Mouse (Mus musculus) lung, adult 2 months (tissue): ENCODE data around the gene Irf7. TPM values are rescaled to one million over a fixed set of nuclear protein-coding genes. Genes with fewer than 3 reads are reported as not detected.

Experiments
- DNase-seq: peaks from one replicate; pipeline ENCODE4 v3.0.0; 2022
- H3K4me1 ChIP-seq: fragments of 200-500 bp; 2 replicates; pipeline ENCODE4 v1.6.1; 2011; ENCODE audit warnings: low read length; ENCODE audit not compliant: control insufficient read depth, insufficient read depth
- H3K4me3 ChIP-seq: fragments of 200-500 bp; replicated peaks from 2 replicates; pipeline ENCODE3; 2011; ENCODE audit warnings: low read depth, mild to moderate bottlenecking, control low read depth, low read length; ENCODE audit errors: extremely low read depth
- CTCF ChIP-seq: fragments of 200-500 bp; IDR thresholded peaks from 2 replicates; pipeline ENCODE4 v1.5.1; 2011; ENCODE audit warnings: mild to moderate bottlenecking, low read length, control low read depth; ENCODE audit not compliant: insufficient read depth
- POLR2A ChIP-seq: fragments of 200-500 bp; IDR thresholded peaks from 2 replicates; pipeline ENCODE4 v1.6.1; 2011; ENCODE audit warnings: low read depth, mild to moderate bottlenecking, control low read depth, low read length, borderline replicate concordance; ENCODE audit errors: extremely low read depth
- WGBS: fragments of 180-500 bp; shearing (Covaris S2); methylation state at CpG from one replicate; pipeline ENCODE4 v1.1.7; 2018; 5-methylcytosine and 5-hydroxymethylcytosine counted together
- polyA plus RNA-seq: library from polyadenylated mRNA; depleted of rRNA; stranded (reverse); fragments of >200 nt; gene quantifications from 2 replicates; pipeline ENCODE4 v1.2.3, GENCODE M21; 2012; rRNA removed

The Irf7 gene
- polyA plus RNA-seq, 1 experiment, result 48.8 TPM

DNA sequence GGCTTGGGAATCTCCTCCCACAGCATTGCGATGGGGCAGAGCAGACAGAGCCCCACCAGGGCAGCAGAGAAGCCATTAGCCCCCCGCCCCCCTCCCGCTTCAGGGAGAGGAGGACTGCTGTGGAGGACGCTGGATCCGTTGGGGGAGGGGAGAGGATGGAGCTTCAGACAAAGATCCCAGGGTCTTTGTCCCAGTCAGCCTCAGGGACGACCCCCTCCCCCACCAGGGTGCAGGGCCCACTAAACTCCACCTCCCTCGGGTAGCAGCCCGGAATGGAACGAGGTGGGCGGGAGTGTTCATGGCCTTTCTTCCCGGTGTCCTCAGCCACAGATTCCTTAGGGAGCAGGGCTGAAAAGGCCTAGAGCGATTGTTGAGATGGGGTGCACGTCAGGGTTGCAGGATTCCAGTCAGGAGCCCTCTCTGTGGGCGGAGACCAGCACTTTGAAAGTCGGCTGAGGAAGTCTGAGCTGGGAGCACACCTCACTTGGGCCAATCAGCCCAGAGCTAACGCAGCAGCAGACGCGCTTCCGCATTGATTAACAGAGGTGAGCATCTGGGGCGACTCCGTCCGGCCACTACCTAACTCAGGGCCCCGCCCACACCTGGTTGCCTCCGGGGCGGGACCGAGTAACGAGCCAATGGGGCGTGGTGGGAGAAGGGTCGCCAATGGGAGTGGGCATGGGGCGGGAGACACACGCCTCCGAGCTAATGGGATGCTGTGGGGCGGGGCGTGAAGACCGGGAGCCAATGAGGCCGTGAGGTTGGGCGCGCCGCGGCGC, 51.0 kb downstream of the Irf7 start, which contains the start of gene Rassf7:
Gene Rassf7, plus strand, starts transcription at position 760 of the 779 bp plus-strand sequence.
- Histone ChIP-seq H3K4me1 (0 out of 2 replicates have a peak, but pooled peaks cover 7% of the 10 kb centered on the region), H3K4me3 (peak within 1 kb of the TSS; percentile 81)
- DNase-seq, result peak; percentile 95
- WGBS, result 2% methylated on average over 41 of the region's 41 CpGs
- TF ChIP-seq POLR2A (peak; percentile 26; the same call in 1 of the 2 replicates), CTCF (no peak)

DNA sequence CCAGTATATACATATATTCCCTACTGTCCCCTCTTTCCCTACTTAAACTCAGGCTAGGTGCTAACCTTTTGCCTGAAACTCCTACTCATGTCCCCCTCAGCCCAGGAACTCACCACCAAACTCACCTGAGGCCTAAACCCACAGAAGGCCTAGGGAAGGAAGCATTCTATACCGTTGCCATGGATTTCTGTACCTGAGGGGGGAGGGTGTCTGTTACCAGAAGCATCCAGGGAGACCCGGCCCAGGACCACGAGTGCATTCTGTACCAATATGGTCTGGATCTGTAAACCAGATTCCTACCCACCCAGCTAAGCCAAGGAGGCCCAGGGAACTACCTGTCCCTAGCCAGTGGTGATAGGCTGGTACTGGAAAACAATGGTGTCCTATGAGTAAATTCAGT, 52.0 kb downstream of the Irf7 start:
- WGBS, result 73% methylated on average over 3 of the region's 3 CpGs

DNA sequence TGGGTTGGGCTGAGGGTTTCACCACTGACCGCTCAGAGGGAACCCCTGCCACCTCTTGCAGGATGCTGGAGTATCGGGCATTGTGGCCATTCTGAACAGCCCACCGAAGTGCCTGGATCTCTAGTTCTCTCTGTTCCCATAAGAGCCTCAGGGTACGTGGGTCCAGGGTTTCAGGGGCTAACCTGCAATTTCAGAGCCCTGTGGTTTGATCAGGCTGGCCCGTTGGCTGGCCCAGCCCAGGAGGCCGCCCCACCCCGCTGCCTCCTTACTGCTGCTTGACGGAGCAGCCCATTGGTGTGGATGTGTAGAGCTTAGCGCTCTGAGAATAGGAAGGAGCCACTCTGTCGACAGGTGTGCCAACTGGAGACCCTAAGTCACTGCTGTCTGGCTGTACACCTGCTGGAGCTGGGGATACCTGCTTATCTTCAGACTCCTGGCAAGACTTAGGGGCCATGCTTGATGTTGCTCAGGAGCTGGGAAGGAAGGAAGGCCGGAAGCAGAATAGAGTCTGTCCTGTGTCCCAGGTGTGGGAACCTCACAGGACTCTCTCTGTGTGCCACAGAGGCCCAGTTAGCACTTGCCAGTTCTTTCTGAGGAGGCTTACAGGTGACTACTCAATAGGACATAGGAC, 52.6 kb downstream of the Irf7 start, which contains the start of gene Lmntd2:
Gene Lmntd2, minus strand, starts transcription at position 476 of the 631 bp plus-strand sequence.
- Histone ChIP-seq H3K4me1 (0 out of 2 replicates have a peak, but pooled peaks cover 7% of the 10 kb centered on the region), H3K4me3 (no peak within 1 kb of the TSS)
- DNase-seq, result no peak
- TF ChIP-seq POLR2A (no peak), CTCF (no peak)
- 93% methylated on average over 11 of the region's 11 CpGs for WGBS

More for the DNA sequence above, 52.0 kb downstream of the Irf7 start:
- Histone ChIP-seq H3K4me1 (0 out of 2 replicates have a peak, but pooled peaks cover 7% of the 10 kb centered on the region), H3K4me3 (no peak overlapping the region)
- no peak for DNase-seq
- TF ChIP-seq POLR2A (no peak), CTCF (no peak)

DNA sequence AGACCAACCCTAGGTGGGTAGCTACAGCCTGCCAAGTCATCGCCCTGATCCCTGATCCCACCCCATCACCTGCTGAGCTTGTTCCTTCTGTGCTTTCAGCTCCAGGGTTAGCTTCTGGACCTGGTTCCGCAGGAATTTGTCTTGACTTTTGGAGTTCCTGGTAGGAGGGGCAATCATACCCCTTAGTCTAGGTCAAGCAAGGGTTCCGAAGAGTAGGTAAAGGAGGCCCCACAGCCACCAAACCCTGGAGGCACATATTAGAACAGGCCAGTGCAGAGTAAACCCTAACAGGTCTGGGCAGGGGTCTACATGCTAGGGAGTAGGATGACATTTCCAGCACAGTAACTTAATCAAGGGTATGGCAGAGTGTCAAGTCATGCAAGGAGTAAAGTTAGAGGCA, 53.1 kb downstream of the Irf7 start:
- Histone ChIP-seq H3K4me1 (0 out of 2 replicates have a peak, but pooled peaks cover 7% of the 10 kb centered on the region), H3K4me3 (no peak overlapping the region)
- TF ChIP-seq POLR2A, result no peak
- no peak for TF ChIP-seq CTCF
- DNase-seq, result no peak
- 89% methylated on average over 3 of the region's 3 CpGs for WGBS

Other genes with a start within 250 kb of the Irf7 start
- 10.6 and 24.3 TPM in 2 replicates for gene Ifitm6, start 248.6 kb downstream of the Irf7 start, polyA plus RNA-seq
- not detected in 2 replicates for gene Gm17387, start 237.3 kb downstream of the Irf7 start, polyA plus RNA-seq
- gene B4galnt4, start 205.4 kb downstream of the Irf7 start, polyA plus RNA-seq, result 0.33 and 0.36 TPM in 2 replicates
- 23.8 and 47.7 TPM in 2 replicates for gene Pkp3, start 188.3 kb downstream of the Irf7 start, polyA plus RNA-seq
- 40.5 and 40.6 TPM in 2 replicates for gene Sigirr, start 165.9 kb downstream of the Irf7 start, polyA plus RNA-seq
- gene Ano9, start 148.7 kb downstream of the Irf7 start, polyA plus RNA-seq, result 2.8 and 10.7 TPM in 2 replicates
- 22.9 and 24.1 TPM in 2 replicates for gene Ptdss2, start 144.1 kb downstream of the Irf7 start, polyA plus RNA-seq
- 128 and 195 TPM in 2 replicates for gene Rnh1, start 93.6 kb downstream of the Irf7 start, polyA plus RNA-seq
- 77.3 and 91.5 TPM in 2 replicates for gene Hras, start 72.5 kb downstream of the Irf7 start, polyA plus RNA-seq
- gene Lrrc56, start 72.3 kb downstream of the Irf7 start, polyA plus RNA-seq, result 15.8 TPM in 2 replicates
- gene Lmntd2, start 52.4 kb downstream of the Irf7 start, polyA plus RNA-seq, result 4.4 and 5.6 TPM in 2 replicates
- 87.1 and 92.9 TPM in 2 replicates for gene Rassf7, start 50.6 kb downstream of the Irf7 start, polyA plus RNA-seq
- gene Phrf1, start 37.7 kb downstream of the Irf7 start, polyA plus RNA-seq, result 18.9 and 22.5 TPM in 2 replicates
- gene Cdhr5, start 10.3 kb upstream of the Irf7 start, polyA plus RNA-seq, result 0.11 and 1.5 TPM in 2 replicates
- gene Sct, start 12.7 kb upstream of the Irf7 start, polyA plus RNA-seq, result not detected in 2 replicates
- not detected in 2 replicates for gene Drd4, start 25.5 kb upstream of the Irf7 start, polyA plus RNA-seq
- 18.6 and 22.7 TPM in 2 replicates for gene Deaf1, start 61.2 kb upstream of the Irf7 start, polyA plus RNA-seq
- 37.2 and 49.2 TPM in 2 replicates for gene Tmem80, start 61.3 kb upstream of the Irf7 start, polyA plus RNA-seq
- 112 and 143 TPM in 2 replicates for gene Eps8l2, start 72.4 kb upstream of the Irf7 start, polyA plus RNA-seq
- gene Taldo1, start 125.7 kb upstream of the Irf7 start, polyA plus RNA-seq, result 145 and 204 TPM in 2 replicates
- gene Gatd1, start 147.7 kb upstream of the Irf7 start, polyA plus RNA-seq, result 57.1 and 64.8 TPM in 2 replicates
- gene Cend1, start 163.0 kb upstream of the Irf7 start, polyA plus RNA-seq, result 0.38 and 0.56 TPM in 2 replicates
- 47.3 and 48.6 TPM in 2 replicates for gene Slc25a22, start 171.4 kb upstream of the Irf7 start, polyA plus RNA-seq
- gene Pidd1, start 177.5 kb upstream of the Irf7 start, polyA plus RNA-seq, result 6.7 and 7.1 TPM in 2 replicates
- 415 and 591 TPM in 2 replicates for gene Rplp2, start 180.9 kb upstream of the Irf7 start, polyA plus RNA-seq
- gene Pnpla2, start 188.7 kb upstream of the Irf7 start, polyA plus RNA-seq, result 289 and 356 TPM in 2 replicates
- gene Cracr2b, start 194.6 kb upstream of the Irf7 start, polyA plus RNA-seq, result 177 and 239 TPM in 2 replicates
- gene Cd151, start 200.9 kb upstream of the Irf7 start, polyA plus RNA-seq, result 537 and 555 TPM in 2 replicates
- 29.0 and 30.9 TPM in 2 replicates for gene Polr2l, start 208.7 kb upstream of the Irf7 start, polyA plus RNA-seq
- 91.1 and 150 TPM in 2 replicates for gene Tspan4, start 208.8 kb upstream of the Irf7 start, polyA plus RNA-seq